Mouse (Mus musculus): Measurements from ENCODE around the gene Gemin5. TPM values are rescaled to one million over a fixed set of nuclear protein-coding genes. Genes with fewer than 3 reads are reported as not detected.
A peak's percentile ranks its signal among the peaks of the same experiment; 100 is the strongest.
"Not testable (repeated sequence)": the region's sequence is repeated elsewhere in the genome, so short reads cannot be mapped to it uniquely, and the experiment has no call there.

Gene Gemin5
- polyA plus RNA-seq, 1 experiment from 2014 or later, result 14.7 TPM

DNA sequence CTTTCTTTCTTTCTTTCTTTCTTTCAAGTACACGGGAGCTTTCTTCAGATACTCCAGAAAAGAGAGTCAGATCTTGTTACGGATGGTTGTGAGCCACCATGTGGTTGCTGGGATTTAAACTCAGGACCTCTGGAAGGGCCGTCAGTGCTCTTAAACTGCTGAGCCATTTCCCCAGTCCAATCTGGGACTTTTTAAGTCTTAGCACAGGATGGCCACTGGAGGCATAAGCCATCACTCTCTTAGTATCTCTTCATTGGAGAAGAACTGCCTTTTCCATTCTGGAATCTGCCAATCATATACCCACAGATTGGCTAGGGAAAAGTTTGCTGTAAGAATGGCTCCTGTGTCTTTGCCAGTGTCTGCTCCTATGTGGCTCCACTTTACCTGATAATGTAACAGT, 61.3 kb downstream of the Gemin5 start:
- Histone ChIP-seq H3K9ac (ENCODE audit: low read length) (no peak overlapping the region), H3K27me3 (ENCODE audit: control insufficient read depth, insufficient read depth, low read depth, low read length) (no peaks in the 10 kb centered on the region), H3K4me1 (replicated peaks; ENCODE audit: control insufficient read depth, insufficient read depth, low read length) (peaks cover 10% of the 10 kb centered on the region), H3K27ac (ENCODE audit: low read length) (no peak overlapping the region), H3K4me3 (ENCODE audit: low read length) (no peak overlapping the region), H3K4me2 (ENCODE audit: low read depth, low read length) (no peak overlapping the region), H3K36me3 (ENCODE audit: control insufficient read depth, insufficient read depth, low read length) (peaks cover 27% of the 10 kb centered on the region), H3K9me3 (ENCODE audit: control insufficient read depth, low read length) (no peaks in the 10 kb centered on the region)
- WGBS, result 47% methylated on average over 3 of the region's 3 CpGs
- no peak for ATAC-seq (ENCODE audit: low read depth)

DNA sequence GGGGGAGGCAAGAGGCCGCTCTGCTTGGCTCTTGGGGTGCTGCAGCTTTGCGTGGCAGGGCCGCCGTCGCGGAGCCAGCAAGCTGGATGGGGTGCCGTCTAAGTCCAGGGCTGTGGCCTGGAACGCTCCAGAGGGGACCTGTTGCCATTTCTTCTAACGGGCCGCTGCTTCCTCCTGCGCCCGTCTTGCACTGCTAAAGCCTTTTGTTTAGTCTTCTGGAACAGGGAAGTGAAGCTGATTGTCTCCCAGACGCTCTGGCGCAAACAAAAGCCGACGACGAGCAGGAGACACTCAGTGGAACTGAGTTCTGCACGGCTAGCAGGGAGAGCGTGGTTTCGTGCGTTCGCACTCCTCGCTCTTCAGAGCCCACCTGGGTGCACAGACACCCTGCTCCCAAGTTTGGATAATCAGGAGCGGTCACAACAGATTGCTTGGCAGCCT, 64.0 kb downstream of the Gemin5 start:
- H3K4me3 ChIP-seq (ENCODE audit: low read length), result peak overlapping the region; percentile 84
- H3K27ac ChIP-seq (ENCODE audit: low read length), result peak overlapping the region; percentile 89
- no peaks in the 10 kb centered on the region for H3K27me3 ChIP-seq (ENCODE audit: control insufficient read depth, insufficient read depth, low read depth, low read length)
- peak overlapping the region; percentile 72 for H3K4me2 ChIP-seq (ENCODE audit: low read depth, low read length)
- H3K9me3 ChIP-seq (ENCODE audit: control insufficient read depth, low read length), result no peaks in the 10 kb centered on the region
- no peak; the same call in 1 of the 2 replicates for ATAC-seq (ENCODE audit: low read depth)
- H3K4me1 ChIP-seq (replicated peaks; ENCODE audit: control insufficient read depth, insufficient read depth, low read length), result peaks cover 10% of the 10 kb centered on the region
- H3K36me3 ChIP-seq (ENCODE audit: control insufficient read depth, insufficient read depth, low read length), result 0 out of 2 replicates have a peak, but pooled peaks cover 2% of the 10 kb centered on the region
- H3K9ac ChIP-seq (ENCODE audit: low read length), result peak overlapping the region; percentile 81
- WGBS, result under 1% methylated on average over 24 of the region's 24 CpGs

DNA sequence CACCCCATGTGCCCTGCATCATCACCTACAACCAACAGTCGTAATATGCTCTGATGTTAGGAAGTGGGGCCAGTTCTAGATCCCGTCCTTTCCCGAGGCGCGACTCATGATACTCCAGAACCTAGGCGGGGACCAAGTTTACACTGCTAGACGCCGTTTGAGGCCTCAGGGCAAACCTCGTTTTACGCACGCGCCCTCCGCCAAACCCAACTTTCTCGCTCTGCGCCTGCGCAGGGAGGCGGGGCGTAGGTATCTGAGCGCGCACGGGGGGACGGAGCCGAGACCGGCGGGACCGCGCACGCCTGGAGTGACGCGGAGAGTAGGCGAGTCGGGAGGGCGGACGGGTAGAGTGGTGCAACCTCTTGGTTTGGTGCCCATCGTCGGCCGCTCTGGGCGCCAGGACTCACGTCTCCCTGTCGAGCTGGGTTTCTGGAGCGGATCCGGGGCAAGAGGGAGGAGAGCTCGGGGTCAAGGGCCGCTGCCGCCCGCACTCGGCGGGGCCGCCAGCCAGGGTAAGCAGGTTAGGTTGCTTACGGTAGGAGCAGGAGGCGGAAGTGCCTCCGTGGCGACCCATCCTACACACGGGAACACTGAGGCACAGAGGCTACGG, 64.5 kb downstream of the Gemin5 start, which contains the start of gene Cnot8:
TSS of gene Cnot8 (plus strand) at position 457 of the 610 bp plus-strand sequence.
- 1% methylated on average over 55 of the region's 55 CpGs for WGBS
- ATAC-seq (ENCODE audit: low read depth), result peak; percentile 98

DNA sequence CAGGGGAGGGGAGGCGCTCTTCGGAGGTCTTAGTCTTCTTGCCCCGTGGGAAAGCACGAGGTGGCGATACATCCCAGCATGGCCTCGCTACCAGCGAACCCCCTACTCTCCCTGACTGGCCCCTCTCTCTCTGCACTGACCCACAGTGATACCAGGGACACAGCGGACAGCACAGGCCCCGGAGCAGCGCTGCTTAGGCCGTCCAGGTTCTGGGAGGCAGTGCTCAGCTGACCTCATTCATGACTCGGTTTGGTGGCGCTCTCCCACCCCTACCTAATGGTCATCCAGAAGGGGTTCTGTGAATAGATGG, 65.0 kb downstream of the Gemin5 start:
- peak overlapping the region; percentile 62 for H3K4me2 ChIP-seq (ENCODE audit: low read depth, low read length)
- H3K9ac ChIP-seq (ENCODE audit: low read length), result peak overlapping the region; percentile 69
- 0 out of 2 replicates have a peak, but pooled peaks cover 2% of the 10 kb centered on the region for H3K36me3 ChIP-seq (ENCODE audit: control insufficient read depth, insufficient read depth, low read length)
- peak overlapping the region; percentile 67 for H3K27ac ChIP-seq (ENCODE audit: low read length)
- peaks cover 10% of the 10 kb centered on the region for H3K4me1 ChIP-seq (replicated peaks; ENCODE audit: control insufficient read depth, insufficient read depth, low read length)
- no peaks in the 10 kb centered on the region for H3K27me3 ChIP-seq (ENCODE audit: control insufficient read depth, insufficient read depth, low read depth, low read length)
- no peaks in the 10 kb centered on the region for H3K9me3 ChIP-seq (ENCODE audit: control insufficient read depth, low read length)
- peak overlapping the region; percentile 41 for H3K4me3 ChIP-seq (ENCODE audit: low read length)
- 56% methylated on average over 13 of the region's 13 CpGs for WGBS
- ATAC-seq (ENCODE audit: low read depth), result no peak; the same call in none of the 2 replicates

More for the DNA sequence above, 64.5 kb downstream of the Gemin5 start, which contains the start of gene Cnot8:
- Histone ChIP-seq H3K4me3 (ENCODE audit: low read length) (peak within 1 kb of the TSS; percentile 84), H3K9me3 (ENCODE audit: control insufficient read depth, low read length) (no peaks in the 10 kb centered on the region), H3K27me3 (ENCODE audit: control insufficient read depth, insufficient read depth, low read depth, low read length) (no peaks in the 10 kb centered on the region), H3K27ac (ENCODE audit: low read length) (peak within 1 kb of the TSS; percentile 89), H3K36me3 (ENCODE audit: control insufficient read depth, insufficient read depth, low read length) (0 out of 2 replicates have a peak, but pooled peaks cover 2% of the 10 kb centered on the region), H3K9ac (ENCODE audit: low read length) (peak within 1 kb of the TSS; percentile 81), H3K4me2 (ENCODE audit: low read depth, low read length) (peak within 1 kb of the TSS; percentile 72), H3K4me1 (replicated peaks; ENCODE audit: control insufficient read depth, insufficient read depth, low read length) (peaks cover 10% of the 10 kb centered on the region)

DNA sequence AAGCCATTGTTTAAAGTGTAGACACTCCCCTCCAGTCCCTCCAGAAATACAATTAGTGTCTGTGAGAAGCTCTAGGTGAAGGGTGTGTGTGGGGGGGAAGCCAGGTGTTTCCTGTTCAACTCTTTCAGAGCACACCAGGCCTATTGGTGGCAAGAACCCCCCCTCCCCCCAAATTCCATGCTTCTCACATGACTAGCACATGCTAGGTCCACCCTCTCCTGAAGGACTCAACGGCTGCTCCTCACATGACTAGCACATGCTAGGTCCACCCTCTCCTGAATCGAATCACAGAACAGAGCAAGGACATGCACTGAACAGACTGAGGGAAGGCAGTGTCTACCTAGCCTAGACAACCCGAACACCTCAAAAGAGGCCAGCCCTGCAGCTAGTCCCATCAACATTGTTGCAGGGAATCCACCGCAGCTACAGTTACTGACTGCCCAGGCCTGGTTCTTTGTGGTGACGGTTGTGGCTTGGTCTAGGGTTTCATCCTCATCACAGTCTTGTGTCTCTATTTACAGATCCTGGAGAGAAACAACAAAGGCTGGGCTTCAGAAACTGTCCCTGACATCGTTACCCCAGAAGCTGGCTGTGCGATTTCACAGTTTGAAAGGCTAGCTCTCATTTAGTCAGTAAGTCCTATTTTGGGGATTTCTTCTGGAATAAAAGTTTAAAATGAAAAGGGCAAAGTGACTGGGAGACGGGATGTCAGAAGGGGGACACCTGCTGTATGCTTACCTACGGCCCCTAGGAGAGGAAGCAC, 65.6 kb downstream of the Gemin5 start:
- H3K4me2 ChIP-seq (ENCODE audit: low read depth, low read length), result peak overlapping the region; percentile 62
- peak overlapping the region; percentile 69 for H3K9ac ChIP-seq (ENCODE audit: low read length)
- H3K27me3 ChIP-seq (ENCODE audit: control insufficient read depth, insufficient read depth, low read depth, low read length), result no peaks in the 10 kb centered on the region
- no peaks in the 10 kb centered on the region for H3K9me3 ChIP-seq (ENCODE audit: control insufficient read depth, low read length)
- no peak for ATAC-seq (ENCODE audit: low read depth)
- 0 out of 2 replicates have a peak, but pooled peaks cover 2% of the 10 kb centered on the region for H3K36me3 ChIP-seq (ENCODE audit: control insufficient read depth, insufficient read depth, low read length)
- WGBS, result 82% methylated on average over 9 of the region's 9 CpGs
- H3K4me3 ChIP-seq (ENCODE audit: low read length), result no peak overlapping the region
- peak overlapping the region; percentile 67 for H3K27ac ChIP-seq (ENCODE audit: low read length)
- peaks cover 10% of the 10 kb centered on the region for H3K4me1 ChIP-seq (replicated peaks; ENCODE audit: control insufficient read depth, insufficient read depth, low read length)

DNA sequence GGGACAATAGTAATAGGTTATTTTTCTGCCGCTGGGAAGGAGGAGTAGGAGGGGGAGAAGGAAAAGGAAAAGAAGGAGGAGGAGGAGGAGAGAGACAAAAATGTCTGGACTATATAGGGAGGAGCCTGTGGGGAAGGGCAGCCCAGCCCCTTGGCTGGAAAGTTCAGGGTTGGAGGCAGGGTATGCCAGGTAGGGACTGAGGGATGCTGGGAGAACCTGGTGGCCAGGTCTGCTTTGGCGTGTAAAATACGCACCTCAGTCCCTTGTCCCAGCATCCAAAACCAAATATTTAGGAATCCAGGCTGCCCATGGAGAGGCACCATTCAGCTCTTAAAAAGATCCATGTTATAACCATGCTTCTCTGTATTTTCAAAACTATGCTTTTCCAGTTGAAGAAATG, 66.2 kb downstream of the Gemin5 start:
- WGBS, result 58% methylated on average over 3 of the region's 3 CpGs

DNA sequence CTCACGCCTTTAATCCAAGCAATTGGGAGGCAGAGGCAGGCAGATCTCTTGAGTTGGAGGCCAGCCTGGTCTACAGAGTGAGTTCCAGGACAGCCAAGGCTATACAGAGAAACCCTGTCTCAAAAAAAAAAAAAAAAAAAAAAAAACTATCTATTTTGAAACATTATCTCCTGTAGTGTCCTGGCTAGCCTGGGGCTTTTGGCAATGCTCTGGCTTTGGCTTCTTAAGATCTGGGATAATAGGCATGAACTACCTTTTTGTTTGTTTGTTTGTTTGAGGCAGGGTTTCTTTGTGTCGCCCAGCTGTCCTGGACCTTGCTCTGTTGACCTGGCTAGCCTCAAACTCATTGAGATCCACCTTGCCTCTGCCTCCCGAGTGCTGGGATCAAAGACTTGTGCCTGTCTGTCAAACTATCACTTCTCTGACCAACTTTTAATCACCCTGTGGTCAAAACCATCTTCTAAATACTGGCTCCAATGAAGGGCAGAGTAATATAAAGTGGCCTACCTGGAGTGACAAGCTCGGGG, 67.1 kb downstream of the Gemin5 start:
- no peak for ATAC-seq (ENCODE audit: low read depth)
- H3K27me3 ChIP-seq (ENCODE audit: control insufficient read depth, insufficient read depth, low read depth, low read length), result no peaks in the 10 kb centered on the region
- peaks cover 10% of the 10 kb centered on the region for H3K4me1 ChIP-seq (replicated peaks; ENCODE audit: control insufficient read depth, insufficient read depth, low read length)
- no peak overlapping the region for H3K4me3 ChIP-seq (ENCODE audit: low read length)
- 80% methylated on average over 4 of the region's 4 CpGs for WGBS
- no peak overlapping the region for H3K27ac ChIP-seq (ENCODE audit: low read length)
- 0 out of 2 replicates have a peak, but pooled peaks cover 2% of the 10 kb centered on the region for H3K36me3 ChIP-seq (ENCODE audit: control insufficient read depth, insufficient read depth, low read length)
- no peaks in the 10 kb centered on the region for H3K9me3 ChIP-seq (ENCODE audit: control insufficient read depth, low read length)
- no peak overlapping the region for H3K9ac ChIP-seq (ENCODE audit: low read length)
- H3K4me2 ChIP-seq (ENCODE audit: low read depth, low read length), result no peak overlapping the region

More for the DNA sequence above, 66.2 kb downstream of the Gemin5 start:
- H3K36me3 ChIP-seq (ENCODE audit: control insufficient read depth, insufficient read depth, low read length), result 0 out of 2 replicates have a peak, but pooled peaks cover 2% of the 10 kb centered on the region
- H3K4me2 ChIP-seq (ENCODE audit: low read depth, low read length), result no peak overlapping the region
- no peak overlapping the region for H3K27ac ChIP-seq (ENCODE audit: low read length)
- peaks cover 10% of the 10 kb centered on the region for H3K4me1 ChIP-seq (replicated peaks; ENCODE audit: control insufficient read depth, insufficient read depth, low read length)
- H3K4me3 ChIP-seq (ENCODE audit: low read length), result no peak overlapping the region
- no peaks in the 10 kb centered on the region for H3K27me3 ChIP-seq (ENCODE audit: control insufficient read depth, insufficient read depth, low read depth, low read length)
- no peak for ATAC-seq (ENCODE audit: low read depth)
- H3K9me3 ChIP-seq (ENCODE audit: control insufficient read depth, low read length), result no peaks in the 10 kb centered on the region
- no peak overlapping the region for H3K9ac ChIP-seq (ENCODE audit: low read length)

DNA sequence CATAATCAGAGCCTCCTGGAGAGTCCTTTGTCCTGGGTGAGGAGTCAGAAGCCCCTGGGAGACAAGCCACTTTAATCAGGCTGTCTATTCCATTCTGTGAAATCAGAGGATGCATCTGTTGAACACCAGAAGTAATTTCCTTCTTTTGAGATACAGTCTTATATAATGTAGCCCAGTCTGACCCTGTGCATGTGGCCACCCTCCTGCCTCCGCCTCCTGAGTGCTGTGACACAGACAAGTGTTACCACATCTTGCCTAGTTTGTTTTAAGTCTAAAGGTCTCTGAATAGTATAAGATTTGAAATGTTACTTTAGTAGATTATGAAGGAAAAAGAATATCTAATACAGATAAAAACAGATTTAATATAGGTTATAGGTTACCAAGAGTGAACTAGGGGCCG, 68.3 kb downstream of the Gemin5 start:
- no peaks in the 10 kb centered on the region for H3K36me3 ChIP-seq (ENCODE audit: control insufficient read depth, insufficient read depth, low read length)
- H3K9me3 ChIP-seq (ENCODE audit: control insufficient read depth, low read length), result no peaks in the 10 kb centered on the region
- no peak overlapping the region for H3K9ac ChIP-seq (ENCODE audit: low read length)
- no peak overlapping the region for H3K27ac ChIP-seq (ENCODE audit: low read length)
- H3K4me1 ChIP-seq (replicated peaks; ENCODE audit: control insufficient read depth, insufficient read depth, low read length), result peaks cover 5% of the 10 kb centered on the region
- no peak overlapping the region for H3K4me3 ChIP-seq (ENCODE audit: low read length)
- no peak for ATAC-seq (ENCODE audit: low read depth)
- no peaks in the 10 kb centered on the region for H3K27me3 ChIP-seq (ENCODE audit: control insufficient read depth, insufficient read depth, low read depth, low read length)
- no peak overlapping the region for H3K4me2 ChIP-seq (ENCODE audit: low read depth, low read length)
- 89% methylated on average over 2 of the region's 2 CpGs for WGBS

DNA sequence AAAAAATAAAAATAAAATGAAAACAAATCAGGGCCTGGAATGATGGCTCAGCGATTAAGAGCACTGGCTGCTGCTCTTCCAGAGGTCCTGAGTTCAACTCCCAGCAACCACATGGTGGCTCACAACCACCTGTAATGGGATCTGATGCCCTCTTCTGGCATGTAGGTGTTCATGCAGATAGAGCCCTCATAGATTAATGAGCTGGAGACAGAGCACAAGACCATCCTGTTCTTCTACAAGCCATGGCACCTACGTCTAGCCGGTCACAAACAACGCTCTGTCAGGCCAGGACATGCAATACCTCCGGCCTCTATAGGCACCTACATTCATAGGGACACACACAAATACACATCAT, 70.0 kb downstream of the Gemin5 start:
- H3K4me1 ChIP-seq (replicated peaks; ENCODE audit: control insufficient read depth, insufficient read depth, low read length); ATAC-seq (ENCODE audit: low read depth); H3K4me3 ChIP-seq (ENCODE audit: low read length); H3K27ac ChIP-seq (ENCODE audit: low read length); H3K9ac ChIP-seq (ENCODE audit: low read length); H3K9me3 ChIP-seq (ENCODE audit: control insufficient read depth, low read length); H3K27me3 ChIP-seq (ENCODE audit: control insufficient read depth, insufficient read depth, low read depth, low read length); H3K36me3 ChIP-seq (ENCODE audit: control insufficient read depth, insufficient read depth, low read length): not testable (repeated sequence)
- WGBS, result 62% methylated on average over 5 of the region's 5 CpGs
- H3K4me2 ChIP-seq (ENCODE audit: low read depth, low read length), result 0 out of 2 replicates have a peak overlapping the region, but pooled peaks have one; percentile 82
